Mouse (Mus musculus) spleen, adult 2 months (tissue): ENCODE measurements around the gene Hes6.

Experiments
- CTCF ChIP-seq: fragments of 200-500 bp; IDR thresholded peaks from 2 replicates; pipeline ENCODE4 v1.5.1; 2011; ENCODE audit warnings: mild to moderate bottlenecking, inconsistent platforms; ENCODE audit not compliant: insufficient read depth, insufficient read length, insufficient replicate concordance; ENCODE audit errors: extremely low read depth
- POLR2A ChIP-seq: fragments of 200-500 bp; IDR thresholded peaks from 2 replicates; pipeline ENCODE4 v1.6.1; 2011; ENCODE audit warnings: low read depth, low read length, inconsistent platforms

DNA sequence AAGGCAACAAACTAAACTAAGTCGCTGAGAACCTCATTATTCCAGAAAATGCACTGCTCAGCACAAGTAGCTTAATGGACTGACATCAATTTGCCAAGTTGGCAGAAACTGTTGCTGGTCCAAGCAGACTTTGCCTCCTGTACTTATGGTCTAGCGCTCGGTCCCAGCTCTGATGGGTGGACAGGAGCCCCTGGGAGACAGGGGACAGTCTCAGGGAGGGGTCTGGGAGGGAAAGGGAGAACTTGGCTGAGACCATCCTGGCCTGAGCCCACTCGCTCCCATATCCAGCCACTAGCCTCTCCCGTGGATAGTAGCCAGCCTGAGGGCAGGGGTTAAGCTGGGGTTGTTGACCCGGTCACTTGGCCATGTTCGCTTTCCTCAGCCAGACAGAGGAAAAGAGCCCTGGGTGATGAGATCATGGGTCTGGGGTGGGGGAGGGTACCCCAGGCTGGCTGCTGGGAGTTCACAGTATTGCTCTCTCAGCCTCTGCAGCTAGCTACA, 41.9 kb upstream of the Hes6 start:
- TF ChIP-seq POLR2A (no peak), CTCF (no peak)
